Mouse (Mus musculus): ENCODE results near the gene C1rb. TPM values are rescaled to one million over a fixed set of nuclear protein-coding genes. Genes with fewer than 3 reads are reported as not detected.

C1rb gene
- total and polyA plus RNA-seq, 3 experiments, result not detected

DNA sequence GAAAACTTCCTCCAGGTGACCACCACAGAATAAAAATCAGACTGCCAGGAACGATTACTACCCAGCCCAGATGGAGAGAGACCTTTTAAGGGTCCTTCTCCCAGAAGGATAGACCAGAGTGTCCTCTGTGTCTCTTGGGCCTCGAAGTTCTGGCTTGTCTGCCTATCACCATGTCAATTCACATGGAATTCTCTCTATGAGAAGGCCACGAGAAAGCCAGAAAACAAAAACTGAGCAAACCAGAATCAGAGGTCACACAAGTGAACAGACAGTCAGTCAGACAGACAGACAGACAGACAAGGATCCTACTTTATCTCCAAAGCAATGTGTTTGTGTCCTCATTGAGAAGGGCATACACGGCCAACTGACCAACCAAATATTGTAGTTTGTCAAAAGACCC is 16.2 kb downstream of the C1rb start:
- in situ Hi-C loops (cut with MboI; ENCODE audit: low pct_ligation_motif_present, low pct_unique_long_range_greater_than_20kb, low sequenced_read_pairs), result no loop called here
- no peaks in the 10 kb centered on the region for H3K27me3 ChIP-seq (replicated peaks)
- no peaks in the 10 kb centered on the region for H3K36me3 ChIP-seq (replicated peaks in 1 of 2; ENCODE audit: control insufficient read depth in 1 of 2, insufficient read depth in 1 of 2, low read length in 1 of 2)
- no peak overlapping the region for H3K27ac ChIP-seq (ENCODE audit: insufficient read depth, low read depth)
- dilution Hi-C loops (cut with MboI; ENCODE audit: extremely low pct_ligation_motif_present, extremely low pct_unique_long_range_greater_than_20kb, low sequenced_read_pairs), result no loop called here
- no peak overlapping the region for H3K4me2 ChIP-seq (ENCODE audit: insufficient read depth, low read depth, poor library complexity, severe bottlenecking)
- no peak for TF ChIP-seq GABPA (IDR thresholded peaks at IDR 0.05; ENCODE audit: insufficient replicate concordance, low read depth, low read length)
- TF ChIP-seq MXI1 (IDR thresholded peaks at IDR 0.05; ENCODE audit: low read depth, low read length), result no peak
- no peak for TF ChIP-seq USF2 (conservative IDR thresholded peaks at IDR 0.05; ENCODE audit: low read depth, low read length)
- TF ChIP-seq CHD1 (IDR thresholded peaks at IDR 0.05; ENCODE audit: low read depth, low read length), result no peak
- TF ChIP-seq SMC3 (IDR thresholded peaks at IDR 0.05; ENCODE audit: low read depth, low read length), result no peak
- no peak for TF ChIP-seq USF1 (IDR thresholded peaks at IDR 0.05; ENCODE audit: low read depth, low read length)
- TF ChIP-seq MAX (IDR thresholded peaks at IDR 0.05; ENCODE audit: low read length), result no peak
- TF ChIP-seq ELF1 (IDR thresholded peaks at IDR 0.05; ENCODE audit: low read depth, low read length), result no peak
- no peak for TF ChIP-seq CTCF (conservative IDR thresholded peaks at IDR 0.05 in 1 of 2, IDR thresholded peaks at IDR 0.05 in 1 of 2; ENCODE audit: low read depth in 2 of 2, low read length in 2 of 2)
- no peak for TF ChIP-seq MAFK (IDR thresholded peaks at IDR 0.05; ENCODE audit: insufficient replicate concordance, low read length)
- no peak for TF ChIP-seq TBP (conservative IDR thresholded peaks at IDR 0.05; ENCODE audit: low read depth, low read length)
- TF ChIP-seq SIN3A (IDR thresholded peaks at IDR 0.05; ENCODE audit: low read length), result no peak
- no peak for TF ChIP-seq HCFC1 (IDR thresholded peaks at IDR 0.05; ENCODE audit: low read depth, low read length)
- TF ChIP-seq POLR2AphosphoS2 (IDR thresholded peaks at IDR 0.05; ENCODE audit: low read depth, low read length), result no peak
- no peak for TF ChIP-seq RAD21 (IDR thresholded peaks at IDR 0.05; ENCODE audit: low read depth, low read length)
- H3K79me2 ChIP-seq (replicated peaks; ENCODE audit: control insufficient read depth, extremely low read depth, insufficient read depth, poor library complexity, severe bottlenecking), result no peaks in the 10 kb centered on the region
- no peak overlapping the region for H3K9ac ChIP-seq (ENCODE audit: insufficient read depth, low read depth)
- no peak overlapping the region for H3K4me3 ChIP-seq (replicated peaks in 1 of 3; ENCODE audit: low read depth in 2 of 3, low read length in 2 of 3, poor library complexity in 1 of 3)
- H3K4me1 ChIP-seq (ENCODE audit: control insufficient read depth in 1 of 2, insufficient read depth in 2 of 2), result no peaks in the 10 kb centered on the region
- DNase-seq (ENCODE audit: extremely low read depth), result no peak
- no peaks in the 10 kb centered on the region for H3K9me3 ChIP-seq (replicated peaks; ENCODE audit: low read length)

DNA sequence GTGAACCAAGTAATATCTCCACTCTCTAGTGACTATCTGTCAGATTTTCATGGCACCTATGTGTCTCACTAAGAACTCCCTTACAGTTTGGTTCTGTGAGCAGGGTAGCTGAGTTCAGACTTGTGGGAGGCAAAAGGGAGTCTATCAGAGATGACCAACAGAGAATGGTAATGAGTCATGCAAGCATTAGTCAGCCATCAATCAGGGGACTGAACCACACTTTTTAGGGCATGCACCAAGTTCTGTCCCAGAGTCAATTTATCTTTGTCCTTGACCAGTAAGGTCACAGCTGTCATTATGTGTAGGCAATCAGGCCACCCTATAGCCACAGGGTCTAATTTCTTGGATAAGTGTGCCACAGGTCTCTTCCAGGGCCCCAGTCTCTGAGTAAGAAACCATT is 18.7 kb downstream of the C1rb start:
- TF ChIP-seq RAD21 (IDR thresholded peaks at IDR 0.05; ENCODE audit: low read depth, low read length) (no peak), CHD2 (IDR thresholded peaks at IDR 0.05; ENCODE audit: low read length) (no peak), ELF1 (IDR thresholded peaks at IDR 0.05; ENCODE audit: low read depth, low read length) (no peak), UBTF (IDR thresholded peaks at IDR 0.05; ENCODE audit: low read depth, low read length) (no peak), EP300 (IDR thresholded peaks at IDR 0.05; ENCODE audit: low read length) (no peak), TBP (conservative IDR thresholded peaks at IDR 0.05; ENCODE audit: low read depth, low read length) (no peak), RCOR1 (conservative IDR thresholded peaks at IDR 0.05; ENCODE audit: low read depth, low read length) (no peak), SMC3 (IDR thresholded peaks at IDR 0.05; ENCODE audit: low read depth, low read length) (no peak)
- H3K36me3 ChIP-seq (replicated peaks in 1 of 2; ENCODE audit: control insufficient read depth in 1 of 2, insufficient read depth in 1 of 2, low read length in 1 of 2), result no peaks in the 10 kb centered on the region
- no peak for DNase-seq (ENCODE audit: extremely low read depth)
- no peak overlapping the region for H3K4me2 ChIP-seq (ENCODE audit: insufficient read depth, low read depth, poor library complexity, severe bottlenecking)
- dilution Hi-C loops (cut with MboI; ENCODE audit: extremely low pct_ligation_motif_present, extremely low pct_unique_long_range_greater_than_20kb, low sequenced_read_pairs), result no loop called here
- in situ Hi-C loops (cut with MboI; ENCODE audit: low pct_ligation_motif_present, low pct_unique_long_range_greater_than_20kb, low sequenced_read_pairs), result no loop called here
- no peaks in the 10 kb centered on the region for H3K79me2 ChIP-seq (replicated peaks; ENCODE audit: control insufficient read depth, extremely low read depth, insufficient read depth, poor library complexity, severe bottlenecking)
- no peaks in the 10 kb centered on the region for H3K9me3 ChIP-seq (replicated peaks; ENCODE audit: low read length)
- H3K4me3 ChIP-seq (replicated peaks in 1 of 3; ENCODE audit: low read depth in 2 of 3, low read length in 2 of 3, poor library complexity in 1 of 3), result no peak overlapping the region
- H3K4me1 ChIP-seq (ENCODE audit: control insufficient read depth in 1 of 2, insufficient read depth in 2 of 2), result no peaks in the 10 kb centered on the region
- H3K27me3 ChIP-seq (replicated peaks), result peaks cover 4% of the 10 kb centered on the region
- no peak overlapping the region for H3K27ac ChIP-seq (ENCODE audit: insufficient read depth, low read depth)
- H3K9ac ChIP-seq (ENCODE audit: insufficient read depth, low read depth), result no peak overlapping the region
